16 mouse cellular contexts compared by ENCODE assay signal in the genomic region with DNA sequence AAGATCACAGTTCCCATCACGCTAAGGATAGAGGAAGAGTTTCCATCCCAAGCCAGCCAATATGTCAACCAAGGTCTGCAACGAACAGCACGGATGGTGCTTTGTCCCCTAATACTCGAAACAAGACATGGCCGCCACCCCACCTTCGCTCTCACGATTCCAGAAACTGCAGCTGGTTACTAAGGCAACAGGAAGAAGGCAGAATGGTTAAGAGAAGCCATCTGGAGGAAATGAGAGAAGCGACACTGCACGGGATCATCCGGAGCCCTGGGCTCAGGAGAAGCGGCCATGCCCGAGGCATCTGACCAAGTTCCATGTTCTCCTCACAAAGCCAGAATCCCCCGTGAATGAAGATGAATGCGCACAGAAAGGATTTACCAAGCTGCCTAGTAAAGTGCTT.
A peak's percentile ranks its signal among the peaks of the same experiment; 100 is the strongest.
DNase-seq lines count a peak whose midpoint lies in the region; ATAC-seq and TF ChIP-seq lines count a peak whose summit lies in the region.
"Had no signal": no experiment of that assay in that cellular context is flagged by ENCODE, and none has a peak within 500 bp of the region (broad histone marks: within the 10 kb centered on the region; RNA-seq: fewer than 3 reads in every experiment).

No protein-coding gene starts in this region.

- peak; percentile 51; the same call in 1 of the 2 replicates for ATAC-seq in hindbrain, postnatal 0 days
- no peak for ATAC-seq in hindbrain, embryonic 13.5 days (ENCODE audit: low FRiP score)

- no peak overlapping the region for H3K4me3 ChIP-seq in hindbrain, postnatal 0 days (ENCODE audit: low read length)
- no peak overlapping the region for H3K4me3 ChIP-seq in hindbrain, embryonic 13.5 days
- no peak overlapping the region for H3K4me3 ChIP-seq in kidney, adult 2 months (ENCODE audit: insufficient read depth, low read depth, low read length)
- H3K4me3 ChIP-seq: heart, embryonic 10.5 days had no signal

- no peaks in the 10 kb centered on the region for H3K27me3 ChIP-seq in hindbrain, postnatal 0 days (ENCODE audit: insufficient read depth, low read length)
- H3K27me3 ChIP-seq in hindbrain, embryonic 13.5 days: no peaks in the 10 kb centered on the region
- no peaks in the 10 kb centered on the region for H3K27me3 ChIP-seq in kidney, adult 2 months (replicated peaks; ENCODE audit: control insufficient read depth, insufficient read depth, low read length)
- H3K27me3 ChIP-seq: CH12.LX had no signal

- no peak for TF ChIP-seq CTCF in hindbrain, postnatal 0 days (IDR thresholded peaks at IDR 0.05; ENCODE audit: low read depth)
- no peak for TF ChIP-seq CTCF in kidney, adult 2 months (conservative IDR thresholded peaks at IDR 0.05; ENCODE audit: insufficient read depth, insufficient read length, low read depth, low read length)

- peaks cover 7% of the 10 kb centered on the region; the same call in 1 of the 2 replicates for H3K36me3 ChIP-seq in hindbrain, postnatal 0 days (ENCODE audit: insufficient read depth, low read length)
- peaks cover 44% of the 10 kb centered on the region for H3K36me3 ChIP-seq in hindbrain, embryonic 13.5 days
- H3K36me3 ChIP-seq in kidney, adult 2 months (ENCODE audit: control insufficient read depth, insufficient read depth, low read length): no peaks in the 10 kb centered on the region

- H3K27ac ChIP-seq in hindbrain, postnatal 0 days: no peak overlapping the region
- H3K27ac ChIP-seq in hindbrain, embryonic 13.5 days: no peak overlapping the region
- no peak overlapping the region for H3K27ac ChIP-seq in kidney, adult 2 months (ENCODE audit: insufficient read depth, low read depth, low read length)
- H3K27ac ChIP-seq: heart, embryonic 10.5 days; macrophage had no signal

- peak; percentile 15 for DNase-seq in embryo, embryonic 10.5 days (ENCODE audit: low spot score)
- DNase-seq in embryo, embryonic 9.5 days (ENCODE audit: extremely low spot score): no peak
- no peak for DNase-seq in hindbrain, postnatal 0 days (ENCODE audit: low spot score)
- DNase-seq in right cerebral cortex, adult 2 months (ENCODE audit: low spot score in 2 of 2): peak; percentile 33 to 41
- DNase-seq in right cerebral cortex, postnatal 36 days (ENCODE audit: low spot score in 2 of 2): no peak
- DNase-seq in right cerebral cortex, postnatal 25 days: peak; percentile 19
- no peak for DNase-seq in kidney, adult 2 months
- DNase-seq: cerebellum, adult 2 months; heart, postnatal 14 days; liver; lung, adult 2 months; thymus, postnatal 4 days had no signal

- H3K4me1 ChIP-seq in hindbrain, postnatal 0 days (ENCODE audit: insufficient read depth, low read length): no peaks in the 10 kb centered on the region
- peaks cover 3% of the 10 kb centered on the region; the same call in 1 of the 2 replicates for H3K4me1 ChIP-seq in hindbrain, embryonic 13.5 days (replicated peaks)
- H3K4me1 ChIP-seq in kidney, adult 2 months (ENCODE audit: control insufficient read depth, insufficient read depth, low read length): no peaks in the 10 kb centered on the region
- H3K4me1 ChIP-seq: heart, embryonic 10.5 days had no signal

- H3K9me3 ChIP-seq in hindbrain, postnatal 0 days (ENCODE audit: low read length): no peaks in the 10 kb centered on the region
- H3K9me3 ChIP-seq in hindbrain, embryonic 13.5 days: no peaks in the 10 kb centered on the region
- H3K9me3 ChIP-seq: heart, embryonic 10.5 days had no signal

- H3K9ac ChIP-seq in hindbrain, postnatal 0 days (replicated peaks; ENCODE audit: low read length): no peak overlapping the region
- no peak overlapping the region for H3K9ac ChIP-seq in hindbrain, embryonic 13.5 days

- WGBS in hindbrain, postnatal 0 days: 64% methylated on average over 14 of the region's 14 CpGs
- WGBS in hindbrain, embryonic 13.5 days: 78% methylated on average over 14 of the region's 14 CpGs
- WGBS in kidney, adult 2 months: 77% methylated on average over 14 of the region's 14 CpGs

- TF ChIP-seq POLR2A in kidney, adult 2 months (IDR thresholded peaks at IDR 0.05; ENCODE audit: low read depth, low read length): no peak

- no peak overlapping the region for H3K4me2 ChIP-seq in hindbrain, postnatal 0 days (ENCODE audit: low read depth, low read length)
- no peak overlapping the region for H3K4me2 ChIP-seq in hindbrain, embryonic 13.5 days

Comparison
In these comparisons a context has a peak if more than half of its experiments do, and no peak if none do; other contexts are left out.
1. DNase-seq: peak in embryo, embryonic 10.5 days (single experiment), right cerebral cortex, adult 2 months (2 of 2) and right cerebral cortex, postnatal 25 days (single experiment); none in embryo, embryonic 9.5 days (single experiment), hindbrain, postnatal 0 days (single experiment), right cerebral cortex, postnatal 36 days (0 of 2) and kidney, adult 2 months (single experiment).